Mouse (Mus musculus) kidney, adult 8-10 months (tissue): Measurements from ENCODE around the gene Midn.

ENCODE experiments used
- DNase-seq, 2 experiments: peaks; one replicate each; pipeline ENCODE4 v3.0.0; 2022

The Midn gene

DNA sequence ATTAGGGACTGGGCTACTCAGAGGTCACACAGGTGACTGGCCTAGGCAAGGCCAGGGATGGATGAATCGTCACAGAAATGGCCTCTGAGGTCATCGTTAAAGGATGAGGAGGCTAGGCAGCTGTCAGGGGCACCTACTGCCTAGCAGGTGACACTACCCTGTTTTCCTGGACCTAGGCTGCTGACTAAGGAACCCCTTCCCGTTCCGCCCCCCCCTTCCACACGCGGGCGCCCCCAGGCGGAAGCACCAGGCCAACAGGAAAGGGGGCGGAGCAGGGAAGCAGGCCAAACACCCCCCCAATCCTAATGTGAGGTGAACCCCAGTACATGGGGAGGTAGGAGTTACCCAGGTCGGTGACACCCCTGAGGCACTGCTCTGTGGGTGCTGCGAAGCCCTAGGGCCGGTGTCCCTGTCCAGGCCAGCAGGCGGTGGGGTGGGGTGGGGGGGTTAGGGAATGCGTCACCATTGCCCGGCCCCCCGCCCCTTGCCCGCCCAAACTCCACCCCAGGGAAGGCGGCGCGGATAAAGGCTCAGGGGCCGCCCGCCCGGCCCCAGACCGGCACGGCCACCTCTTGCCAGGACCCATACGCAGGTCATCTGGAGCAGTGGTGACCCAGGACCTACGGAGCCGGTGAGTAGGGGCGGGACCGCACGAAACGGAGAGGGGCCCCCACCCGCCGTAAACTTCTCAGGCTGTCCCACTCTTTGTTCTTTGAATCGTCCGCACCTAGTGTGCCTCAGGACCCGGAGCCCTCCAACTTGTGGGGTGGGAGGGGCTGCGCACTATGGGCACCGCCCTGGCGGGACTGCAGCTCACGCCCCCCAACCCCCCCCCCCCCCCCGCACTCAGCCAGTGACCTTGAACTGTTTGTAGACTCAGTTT, at the start of gene Midn:
Gene Midn (plus strand): TSS at position 554 of the 883 bp plus-strand sequence.
- DNase-seq = peak; percentile 84 to 89

GRCm38 (mm10) chr10:80098630-80099029, 49.4 kb upstream of the Midn start:
- no peak for DNase-seq

DNA sequence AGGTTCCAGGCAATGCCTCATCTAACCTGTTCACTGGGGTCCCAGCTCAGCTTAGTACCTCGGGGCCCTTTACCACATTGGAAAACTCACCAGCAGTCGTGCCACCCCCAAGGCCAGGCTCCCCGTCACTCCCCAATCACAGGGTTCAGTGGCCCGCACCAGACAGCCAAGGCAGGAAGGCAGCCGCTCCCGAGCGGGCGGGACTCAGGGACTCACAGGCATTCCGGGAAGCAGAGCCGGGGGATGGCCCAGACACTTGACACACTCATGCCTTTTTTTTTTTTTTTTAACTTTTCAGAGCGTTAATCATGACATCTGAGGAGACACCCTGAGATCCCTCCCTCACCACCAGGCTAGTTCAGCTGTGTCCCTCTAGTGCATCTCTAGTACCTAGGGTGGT, 47.1 kb upstream of the Midn start:
- DNase-seq = peak in 1 of 2 experiments; percentile 42

DNA sequence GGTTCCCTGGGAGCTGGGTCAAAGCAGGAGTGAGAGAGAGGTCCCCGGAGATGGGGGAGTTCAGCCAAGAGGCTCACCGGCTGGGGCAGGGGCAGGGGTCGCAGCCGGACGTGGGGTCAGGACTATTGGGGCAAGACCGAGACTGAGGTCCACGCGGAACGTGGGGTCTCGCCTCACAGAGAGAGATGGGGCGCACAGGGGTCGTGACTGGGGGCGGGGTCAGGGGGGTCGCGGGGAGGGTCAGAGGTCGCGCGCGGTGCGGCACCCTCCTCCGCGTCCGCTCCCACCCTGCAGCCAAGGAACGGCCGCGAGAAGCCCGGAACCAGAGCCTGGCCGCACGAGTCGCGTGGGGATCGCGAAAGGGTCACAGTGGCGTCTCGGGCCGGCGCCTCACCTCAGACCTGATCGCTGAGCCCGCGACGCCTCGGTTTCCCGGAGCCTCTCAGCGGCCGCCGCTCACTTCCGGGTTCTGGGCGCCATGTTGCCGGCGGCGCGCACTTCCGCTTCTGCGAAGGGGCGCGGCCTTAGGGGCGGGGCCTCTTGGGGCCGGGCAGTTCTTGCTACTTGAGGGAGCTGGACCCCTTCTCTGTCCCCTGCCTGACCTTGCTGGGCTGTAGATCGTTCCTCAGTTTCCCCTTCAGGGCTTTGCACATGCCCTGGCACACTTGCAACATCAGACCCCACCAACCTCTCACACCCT, 45.7 kb upstream of the Midn start:
- peak; percentile 84 to 87 for DNase-seq

- no peak for DNase-seq
These were observed 45.0 kb upstream of the Midn start for GRCm38 (mm10) chr10:80103032-80103431.

DNA sequence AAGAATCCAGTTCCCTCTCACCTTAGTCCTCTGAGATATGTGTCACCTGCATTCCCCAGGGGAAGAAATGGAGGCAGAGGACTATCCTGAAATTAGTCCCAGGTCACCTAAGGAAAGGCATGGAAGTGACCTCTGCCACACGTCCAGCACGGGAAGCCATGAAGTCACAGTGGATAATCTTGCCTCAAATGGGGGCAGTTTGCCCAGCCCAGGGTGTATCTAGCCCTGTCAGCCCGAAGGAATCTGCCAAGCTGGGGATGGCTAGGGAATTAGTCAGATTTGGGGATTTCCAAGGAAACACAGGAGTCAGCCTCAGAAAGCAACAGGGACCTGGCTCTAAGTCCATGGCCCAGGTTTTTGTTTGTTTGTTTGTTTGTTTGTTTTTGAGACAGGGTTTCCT, 43.9 kb upstream of the Midn start:
- no peak for DNase-seq

DNA sequence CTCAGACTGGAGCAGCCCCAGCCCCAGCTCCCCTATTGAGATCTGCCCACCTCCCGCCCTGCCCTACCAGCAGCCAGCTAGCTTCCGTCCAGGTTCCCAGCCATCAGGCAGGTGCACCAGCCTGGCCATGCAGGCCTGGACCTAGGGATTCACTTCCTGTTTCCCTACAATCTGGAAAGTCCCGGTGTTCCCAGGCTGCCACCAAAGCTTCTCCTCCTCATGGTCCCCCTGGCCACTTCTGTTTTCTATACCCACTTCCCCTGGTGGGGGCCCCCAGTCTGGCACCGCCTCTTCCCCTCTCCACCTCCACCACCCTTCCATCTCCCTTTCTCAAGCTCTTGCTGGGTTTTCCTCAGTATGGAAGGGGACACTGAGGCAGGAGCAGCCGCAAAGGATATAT, 42.6 kb upstream of the Midn start, which contains the start of gene Sbno2:
Gene Sbno2 (minus strand): TSS at position 112 of the 400 bp plus-strand sequence.
- no peak for DNase-seq

GRCm38 (mm10) chr10:80105926-80106325, 42.1 kb upstream of the Midn start:
- no peak for DNase-seq

DNA sequence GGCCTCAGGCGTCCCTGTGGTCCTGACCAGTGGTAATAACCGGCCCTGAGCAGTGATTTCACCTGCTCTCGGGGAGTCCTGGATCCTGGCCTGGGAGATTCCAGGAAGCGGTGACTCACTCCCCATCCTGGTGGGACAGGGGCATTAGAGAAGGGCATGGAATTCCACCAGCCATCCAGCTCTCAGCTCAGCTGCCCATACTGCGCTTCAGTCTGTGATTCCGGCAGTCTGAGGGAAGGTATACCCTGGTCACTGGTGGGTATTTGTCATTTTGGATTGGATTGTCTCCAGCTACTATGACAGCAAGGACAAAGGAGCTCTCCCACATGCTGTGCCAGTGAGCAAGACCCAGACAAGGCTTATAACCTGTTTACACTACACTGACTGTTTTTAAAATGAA, 40.4 kb upstream of the Midn start:
- DNase-seq = no peak

DNA sequence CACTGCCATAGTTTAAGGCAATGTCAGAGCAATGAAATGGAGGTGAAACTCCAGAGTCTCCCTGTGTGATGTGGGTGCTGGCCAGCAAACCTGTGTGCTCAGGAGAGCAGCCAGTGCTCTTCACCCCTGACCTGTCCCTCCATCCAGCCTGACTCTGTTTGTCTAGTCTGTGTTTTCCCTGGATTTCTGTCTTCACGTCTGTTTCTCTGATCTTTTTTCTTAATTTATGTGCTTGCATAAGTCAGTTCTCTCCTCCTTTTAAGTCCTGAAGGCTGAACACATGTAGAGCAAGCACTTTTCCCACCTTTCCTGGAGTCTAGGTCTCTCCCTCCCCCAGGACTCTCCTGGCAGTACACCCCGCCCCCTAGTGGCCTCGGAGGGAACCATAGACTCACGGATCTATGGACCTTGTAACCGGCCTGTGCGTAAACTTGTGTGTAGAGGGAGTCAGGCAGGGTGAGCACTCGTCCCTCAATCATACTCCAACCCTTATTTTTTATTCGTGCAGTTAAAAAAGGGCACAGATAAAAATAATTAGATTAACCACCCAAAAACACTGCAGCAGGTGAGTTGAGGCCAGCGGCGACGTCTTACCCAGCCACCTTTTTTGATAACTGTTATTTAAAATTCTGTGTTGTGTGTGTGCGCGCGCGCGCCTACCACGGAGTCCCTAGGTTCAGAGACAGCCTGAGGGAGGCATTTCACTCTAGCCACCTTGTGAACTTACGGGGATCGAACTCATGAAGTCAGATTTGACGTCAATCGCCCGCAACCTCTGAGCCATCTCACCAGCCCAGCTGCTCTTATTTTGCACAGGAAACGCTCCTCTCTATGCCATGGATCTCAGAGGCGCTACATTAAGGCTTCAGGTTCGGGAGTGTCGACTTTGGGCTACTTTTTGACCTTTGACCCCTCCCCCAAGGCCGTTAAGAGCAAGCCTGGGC, 33.5 kb upstream of the Midn start:
- peak; percentile 93 to 96 for DNase-seq

DNA sequence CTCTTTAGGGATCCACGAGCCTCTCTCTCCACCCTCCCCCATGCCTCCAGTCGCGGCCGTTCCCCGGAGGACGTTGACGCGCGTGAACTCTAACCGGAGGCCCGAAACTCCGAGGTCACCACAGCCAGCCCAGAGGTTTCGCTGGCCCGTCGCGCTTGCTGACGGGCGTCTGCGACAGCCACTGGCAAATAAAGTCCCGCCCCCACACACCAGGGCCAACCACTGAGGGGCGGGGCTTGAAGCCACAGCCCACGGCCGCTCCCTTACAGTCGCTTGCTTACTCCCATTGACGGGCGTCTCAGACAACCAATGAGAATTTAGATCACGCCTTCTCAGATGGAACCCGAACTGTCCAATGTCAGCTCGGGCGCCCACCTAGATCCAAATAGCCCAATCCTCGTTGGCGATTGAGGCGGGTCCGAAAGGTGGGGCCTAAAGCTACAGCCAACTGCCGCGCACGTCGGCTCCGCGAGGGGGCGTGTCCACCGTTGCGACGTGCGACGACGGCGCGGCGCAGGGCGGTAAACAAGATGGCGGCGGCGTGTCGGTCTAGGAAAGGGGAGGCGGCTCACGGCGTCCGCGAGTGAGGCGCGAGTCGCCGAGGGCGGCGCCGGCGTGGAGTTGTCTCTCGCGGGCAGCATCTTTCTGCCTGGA, 32.7 kb upstream of the Midn start, which contains the start of gene Stk11:
Gene Stk11 (plus strand): TSS at position 514 of the 654 bp plus-strand sequence.
- DNase-seq = peak; percentile 100

DNA sequence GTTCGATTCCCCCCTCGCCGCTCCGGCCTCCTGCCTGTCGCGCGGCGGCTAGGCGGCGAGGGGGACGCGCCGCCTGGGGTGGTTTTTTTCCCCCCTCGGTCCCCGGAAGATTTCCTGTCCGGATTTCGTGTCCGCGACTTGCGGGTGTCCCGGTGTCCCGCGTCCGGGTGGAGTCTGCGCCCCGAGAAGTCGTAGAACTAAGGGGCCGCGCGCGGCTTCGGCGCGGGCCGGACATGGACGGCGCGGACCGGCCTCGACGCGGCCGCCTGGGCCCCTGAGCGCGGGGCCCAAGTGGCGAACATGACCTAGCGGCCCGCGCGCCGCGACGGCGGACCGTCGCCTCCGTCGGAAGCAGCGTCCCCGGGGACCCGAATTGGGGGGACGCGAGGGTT, 32.1 kb upstream of the Midn start:
- no peak for DNase-seq

DNA sequence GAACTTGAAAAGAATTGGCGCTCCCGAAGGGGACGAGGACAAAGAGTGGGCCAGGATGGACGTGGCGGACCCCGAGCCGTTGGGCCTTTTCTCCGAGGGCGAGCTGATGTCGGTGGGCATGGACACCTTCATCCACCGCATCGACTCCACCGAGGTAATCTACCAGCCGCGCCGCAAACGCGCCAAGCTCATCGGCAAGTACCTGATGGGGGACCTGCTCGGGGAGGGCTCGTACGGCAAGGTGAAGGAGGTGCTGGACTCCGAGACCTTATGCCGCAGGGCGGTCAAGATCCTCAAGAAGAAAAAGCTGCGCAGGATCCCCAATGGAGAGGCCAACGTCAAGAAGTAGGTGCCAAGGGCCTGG, 31.5 kb upstream of the Midn start:
- DNase-seq = peak in 1 of 2 experiments; percentile 23

- peak in 1 of 2 experiments; percentile 39 for DNase-seq
These were observed 31.0 kb upstream of the Midn start for GRCm38 (mm10) chr10:80116927-80117691.

DNA sequence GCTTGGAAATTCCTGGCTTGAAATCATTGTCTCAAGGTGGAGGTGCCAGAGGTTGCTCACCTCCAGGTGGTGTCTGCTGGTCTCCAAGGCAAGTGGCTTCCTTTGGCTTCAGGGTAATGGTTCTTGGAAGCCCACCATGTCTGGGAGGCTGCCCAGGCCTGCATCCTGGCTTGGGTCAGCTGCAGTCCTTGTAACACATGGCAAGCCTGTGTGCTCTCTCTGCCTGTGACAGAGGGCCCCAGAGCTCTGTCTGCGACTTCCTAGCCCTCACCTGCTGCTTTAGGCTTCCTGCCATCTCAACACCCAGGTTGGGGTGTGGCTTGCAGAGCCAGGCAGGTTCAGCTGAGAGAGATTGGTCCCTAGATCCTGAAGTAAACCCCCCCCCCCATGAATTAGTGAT, 30.3 kb upstream of the Midn start:
- DNase-seq = no peak

DNA sequence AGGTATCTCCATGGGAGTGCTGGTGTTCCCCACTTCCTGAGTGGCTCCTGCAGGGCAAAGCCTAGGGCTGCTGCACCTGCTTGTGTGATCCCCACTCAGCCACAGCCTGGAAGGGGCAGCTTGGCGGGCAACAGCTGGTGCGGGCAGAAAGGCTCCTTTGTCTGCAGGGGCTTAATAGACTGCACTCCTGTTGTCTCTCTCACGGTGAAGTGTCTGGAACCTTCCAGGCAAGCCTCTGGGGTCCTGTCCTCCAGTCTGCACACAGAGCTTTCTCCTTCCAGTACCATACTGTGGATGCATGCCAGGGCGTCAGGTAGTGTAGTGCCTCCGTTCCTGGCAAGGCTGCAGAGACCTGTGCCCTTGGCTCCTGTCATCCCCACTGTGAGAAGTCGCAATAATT, 29.5 kb upstream of the Midn start:
- no peak for DNase-seq

DNA sequence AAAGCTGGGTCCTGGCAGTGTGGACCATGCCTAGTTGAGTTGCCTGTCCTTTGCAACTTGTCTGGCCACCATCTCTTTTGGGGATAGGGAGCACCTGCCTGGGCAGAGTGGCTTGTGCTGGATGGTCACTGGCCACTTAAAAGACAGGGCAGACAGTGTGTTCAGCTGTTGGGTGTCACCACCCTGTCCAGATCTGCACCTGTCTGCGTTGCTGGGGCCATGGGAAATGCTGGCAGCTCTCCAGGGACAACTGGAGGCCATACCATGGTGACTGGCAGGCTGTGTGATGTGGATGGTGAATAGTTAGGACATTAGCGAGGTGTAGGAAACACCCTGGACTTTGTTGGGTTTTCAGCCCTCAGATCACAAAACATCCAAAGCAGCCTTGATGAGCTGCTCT, 27.9 kb upstream of the Midn start:
- DNase-seq = no peak

GRCm38 (mm10) chr10:80121639-80122038, 26.4 kb upstream of the Midn start:
- DNase-seq = no peak

- no peak for DNase-seq
These were observed 24.0 kb upstream of the Midn start for GRCm38 (mm10) chr10:80123932-80124562.

DNA sequence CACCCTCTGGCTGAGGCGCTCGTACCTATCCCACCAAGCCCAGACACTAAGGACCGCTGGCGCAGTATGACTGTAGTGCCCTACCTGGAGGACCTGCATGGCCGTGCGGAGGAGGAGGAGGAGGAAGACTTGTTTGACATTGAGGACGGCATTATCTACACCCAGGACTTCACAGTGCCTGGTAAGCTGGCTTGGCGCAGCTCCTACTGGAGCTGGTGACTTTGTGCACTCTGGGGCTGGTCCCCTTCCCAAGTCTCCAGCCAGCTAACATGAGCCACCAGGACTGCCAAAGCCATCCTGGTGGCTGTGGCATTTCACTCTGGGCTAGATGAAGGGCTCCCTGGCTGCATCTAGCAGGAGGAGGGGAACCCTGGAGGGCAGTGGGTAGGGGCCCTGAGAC, 20.2 kb upstream of the Midn start:
- DNase-seq = no peak

DNA sequence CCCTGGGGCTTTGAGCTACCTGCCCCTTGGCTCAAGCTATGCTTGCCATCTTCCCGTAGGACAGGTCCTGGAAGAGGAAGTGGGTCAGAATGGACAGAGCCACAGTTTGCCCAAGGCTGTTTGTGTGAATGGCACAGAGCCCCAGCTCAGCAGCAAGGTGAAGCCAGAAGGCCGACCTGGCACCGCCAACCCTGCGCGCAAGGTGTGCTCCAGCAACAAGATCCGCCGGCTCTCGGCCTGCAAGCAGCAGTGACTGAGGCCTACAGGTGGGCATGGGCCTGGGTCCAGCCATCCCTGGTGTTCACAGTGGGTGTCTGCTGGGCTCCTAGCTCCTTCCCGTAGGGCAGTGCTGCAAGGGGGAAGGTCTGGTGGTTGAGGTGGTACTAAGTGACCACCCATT, 18.2 kb upstream of the Midn start:
- no peak for DNase-seq
